Mouse (Mus musculus): ENCODE measurements at regions not wholly inside any gene's neighbourhood (a gene's known extent, or its start where the extent isn't known, plus 50 kb on each side); places are given as distances from the start of the nearest gene placed in this dataset.

GRCm38 (mm10) chr6:4811181-4811775 is 64.2 kb downstream of the Peg10 start:
- ATAC-seq (ENCODE audit: low FRiP score): no peak
- Histone ChIP-seq H3K4me3 (ENCODE audit: low read depth, low read length) (no peak overlapping the region), H3K4me1 (ENCODE audit: insufficient read depth, low read length) (no peaks in the 10 kb centered on the region), H3K9ac (replicated peaks; ENCODE audit: low read length, poor library complexity, severe bottlenecking) (no peak overlapping the region), H3K36me3 (ENCODE audit: insufficient read depth, low read length) (no peaks in the 10 kb centered on the region), H3K4me2 (ENCODE audit: low read depth, low read length, poor library complexity, severe bottlenecking) (no peak overlapping the region), H3K9me3 (ENCODE audit: low read length) (no peaks in the 10 kb centered on the region), H3K27ac (ENCODE audit: low read depth, low read length) (no peak overlapping the region), H3K27me3 (ENCODE audit: insufficient read depth, low read length) (no peaks in the 10 kb centered on the region)
- DNase-seq (ENCODE audit: low spot score): no peak
- no peak for TF ChIP-seq CTCF (IDR thresholded peaks at IDR 0.05)
- WGBS: 88% methylated on average over 9 of the region's 9 CpGs

DNA sequence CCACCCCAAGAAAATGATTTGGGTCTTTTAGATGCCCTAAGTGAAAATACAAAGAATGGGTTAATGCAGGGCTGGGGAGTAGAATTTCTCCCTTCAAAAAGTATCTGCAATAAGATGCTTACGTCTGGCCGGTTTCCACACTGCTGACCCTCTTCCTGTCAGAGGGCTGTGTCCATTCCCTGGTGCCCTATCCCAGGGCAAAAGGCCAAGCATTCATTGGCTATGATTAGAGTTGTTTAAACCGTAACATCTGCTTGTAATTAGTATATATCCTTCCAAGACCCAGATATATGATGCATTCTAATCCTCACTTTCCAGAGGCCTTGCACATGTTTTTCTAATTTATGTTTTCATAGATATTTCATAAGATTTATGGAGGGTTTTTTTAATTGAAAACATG is 66.1 kb downstream of the Peg10 start:
- Histone ChIP-seq H3K4me3 (ENCODE audit: low read depth, low read length) (no peak overlapping the region), H3K27me3 (ENCODE audit: insufficient read depth, low read length) (no peaks in the 10 kb centered on the region), H3K9ac (replicated peaks; ENCODE audit: low read length, poor library complexity, severe bottlenecking) (no peak overlapping the region), H3K36me3 (ENCODE audit: insufficient read depth, low read length) (no peaks in the 10 kb centered on the region), H3K27ac (ENCODE audit: low read depth, low read length) (no peak overlapping the region), H3K4me1 (ENCODE audit: insufficient read depth, low read length) (no peaks in the 10 kb centered on the region), H3K9me3 (ENCODE audit: low read length) (no peaks in the 10 kb centered on the region), H3K4me2 (ENCODE audit: low read depth, low read length, poor library complexity, severe bottlenecking) (no peak overlapping the region)
- 76% methylated on average over 3 of the region's 3 CpGs for WGBS
- ATAC-seq (ENCODE audit: low FRiP score): no peak
- no peak for TF ChIP-seq CTCF (IDR thresholded peaks at IDR 0.05)
- no peak for DNase-seq (ENCODE audit: low spot score)

DNA sequence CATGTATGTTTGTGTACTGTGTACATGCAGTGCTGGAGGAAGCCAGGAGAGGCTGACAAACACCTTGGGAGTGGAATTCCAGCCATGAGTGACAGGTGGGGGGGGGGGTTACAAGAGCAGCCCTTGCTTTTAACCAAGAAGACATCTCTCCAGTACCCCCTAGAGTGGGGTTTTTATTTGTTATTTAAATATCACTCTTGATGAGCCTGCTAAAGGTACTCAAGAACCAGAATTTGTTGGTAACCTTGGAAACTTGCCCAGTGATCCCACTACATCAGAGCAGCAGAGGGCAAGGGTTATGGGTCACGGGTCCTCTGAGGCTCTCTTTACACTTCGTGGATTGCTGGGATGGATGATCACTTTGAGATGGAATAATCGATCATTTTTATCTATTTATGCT is 69.8 kb downstream of the Peg10 start:
- no peaks in the 10 kb centered on the region for H3K4me1 ChIP-seq (ENCODE audit: insufficient read depth, low read length)
- H3K36me3 ChIP-seq (ENCODE audit: insufficient read depth, low read length): no peaks in the 10 kb centered on the region
- no peaks in the 10 kb centered on the region for H3K27me3 ChIP-seq (ENCODE audit: insufficient read depth, low read length)
- no peak overlapping the region for H3K4me2 ChIP-seq (ENCODE audit: low read depth, low read length, poor library complexity, severe bottlenecking)
- no peak overlapping the region for H3K9ac ChIP-seq (replicated peaks; ENCODE audit: low read length, poor library complexity, severe bottlenecking)
- DNase-seq (ENCODE audit: low spot score) (no peak), ATAC-seq (ENCODE audit: low FRiP score) (no peak)
- H3K27ac ChIP-seq (ENCODE audit: low read depth, low read length): no peak overlapping the region
- no peaks in the 10 kb centered on the region for H3K9me3 ChIP-seq (ENCODE audit: low read length)
- no peak for TF ChIP-seq CTCF (IDR thresholded peaks at IDR 0.05)
- WGBS: 77% methylated on average over 3 of the region's 3 CpGs
- H3K4me3 ChIP-seq (ENCODE audit: low read depth, low read length): no peak overlapping the region

GRCm38 (mm10) chr6:4841241-4841640 is 61.5 kb upstream of the Ppp1r9a start:
- Histone ChIP-seq H3K9ac (replicated peaks; ENCODE audit: low read length, poor library complexity, severe bottlenecking) (no peak overlapping the region), H3K4me1 (ENCODE audit: insufficient read depth, low read length) (no peaks in the 10 kb centered on the region), H3K36me3 (ENCODE audit: insufficient read depth, low read length) (no peaks in the 10 kb centered on the region), H3K4me2 (ENCODE audit: low read depth, low read length, poor library complexity, severe bottlenecking) (no peak overlapping the region), H3K27me3 (ENCODE audit: insufficient read depth, low read length) (no peaks in the 10 kb centered on the region), H3K27ac (ENCODE audit: low read depth, low read length) (no peak overlapping the region), H3K4me3 (ENCODE audit: low read depth, low read length) (no peak overlapping the region), H3K9me3 (ENCODE audit: low read length) (no peaks in the 10 kb centered on the region)
- 48% methylated on average over 1 of the region's 1 CpGs for WGBS
- DNase-seq (ENCODE audit: low spot score) (peak; percentile 30), ATAC-seq (ENCODE audit: low FRiP score) (no peak)
- TF ChIP-seq CTCF (IDR thresholded peaks at IDR 0.05): no peak

- WGBS: 6% methylated on average over 3 of the region's 3 CpGs
- no peak overlapping the region for H3K9ac ChIP-seq (replicated peaks; ENCODE audit: low read length, poor library complexity, severe bottlenecking)
- no peaks in the 10 kb centered on the region for H3K36me3 ChIP-seq (ENCODE audit: insufficient read depth, low read length)
- H3K9me3 ChIP-seq (ENCODE audit: low read length): no peaks in the 10 kb centered on the region
- no peak overlapping the region for H3K4me2 ChIP-seq (ENCODE audit: low read depth, low read length, poor library complexity, severe bottlenecking)
- H3K4me3 ChIP-seq (ENCODE audit: low read depth, low read length): no peak overlapping the region
- no peaks in the 10 kb centered on the region for H3K27me3 ChIP-seq (ENCODE audit: insufficient read depth, low read length)
- H3K27ac ChIP-seq (ENCODE audit: low read depth, low read length): no peak overlapping the region
- ATAC-seq (ENCODE audit: low FRiP score) (no peak), DNase-seq (ENCODE audit: low spot score) (no peak)
- no peak for TF ChIP-seq CTCF (IDR thresholded peaks at IDR 0.05)
- no peaks in the 10 kb centered on the region for H3K4me1 ChIP-seq (ENCODE audit: insufficient read depth, low read length)
These were observed 53.0 kb upstream of the Ppp1r9a start for GRCm38 (mm10) chr6:4849747-4850146.

GRCm38 (mm10) chr6:4851040-4851439 is 51.7 kb upstream of the Ppp1r9a start:
- Histone ChIP-seq H3K9ac (replicated peaks; ENCODE audit: low read length, poor library complexity, severe bottlenecking) (no peak overlapping the region), H3K27ac (ENCODE audit: low read depth, low read length) (no peak overlapping the region), H3K36me3 (ENCODE audit: insufficient read depth, low read length) (no peaks in the 10 kb centered on the region), H3K27me3 (ENCODE audit: insufficient read depth, low read length) (no peaks in the 10 kb centered on the region), H3K4me2 (ENCODE audit: low read depth, low read length, poor library complexity, severe bottlenecking) (no peak overlapping the region), H3K4me1 (ENCODE audit: insufficient read depth, low read length) (no peaks in the 10 kb centered on the region), H3K4me3 (ENCODE audit: low read depth, low read length) (no peak overlapping the region), H3K9me3 (ENCODE audit: low read length) (no peaks in the 10 kb centered on the region)
- ATAC-seq (ENCODE audit: low FRiP score) (no peak), DNase-seq (ENCODE audit: low spot score) (no peak)
- WGBS: 42% methylated on average over 5 of the region's 5 CpGs
- TF ChIP-seq CTCF (IDR thresholded peaks at IDR 0.05): no peak
